Mouse (Mus musculus) R1 (cell line): Measurements from ENCODE around the gene Zbtb18.

ENCODE experiments used
- DNase-seq: peaks from one replicate; pipeline ENCODE4 v3.0.0-alpha.2; 2018; ENCODE audit warnings: low read depth, low spot score

Zbtb18 gene

DNA sequence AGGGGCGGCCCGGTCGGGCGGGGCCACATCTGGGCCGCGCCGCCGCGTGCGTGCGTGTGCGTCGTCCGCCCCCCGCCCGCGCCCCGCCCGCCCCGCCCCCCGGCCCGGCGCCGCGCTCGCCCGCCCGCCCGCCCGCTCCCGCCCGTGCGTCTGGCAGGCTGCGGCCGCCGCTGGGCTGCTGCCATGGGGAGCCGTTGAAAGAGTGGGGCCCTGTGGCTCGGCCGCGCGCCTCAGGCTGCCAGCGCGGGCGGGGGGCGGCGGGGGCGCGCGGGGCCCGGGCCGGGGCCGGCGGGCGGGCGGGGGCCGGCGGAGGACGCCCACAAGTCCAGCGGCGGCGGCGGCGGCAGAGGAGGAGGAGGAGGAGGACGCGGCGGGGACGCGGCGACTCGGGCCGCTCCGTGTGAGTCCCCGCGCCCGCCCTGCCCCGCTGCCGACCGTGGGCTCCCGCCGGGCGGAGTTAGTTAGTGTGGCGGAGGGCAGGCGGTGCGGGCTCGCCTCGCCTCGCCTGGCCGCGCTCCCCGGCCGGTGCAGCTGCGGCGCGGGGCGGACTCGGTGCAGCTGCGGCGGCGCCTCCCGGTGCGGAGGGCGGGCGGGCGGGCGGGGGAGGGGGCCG lies at the start of gene Zbtb18:
Zbtb18 (plus strand) TSS at position 156 of the 613 bp plus-strand sequence.
- peak; percentile 19 for DNase-seq

DNA sequence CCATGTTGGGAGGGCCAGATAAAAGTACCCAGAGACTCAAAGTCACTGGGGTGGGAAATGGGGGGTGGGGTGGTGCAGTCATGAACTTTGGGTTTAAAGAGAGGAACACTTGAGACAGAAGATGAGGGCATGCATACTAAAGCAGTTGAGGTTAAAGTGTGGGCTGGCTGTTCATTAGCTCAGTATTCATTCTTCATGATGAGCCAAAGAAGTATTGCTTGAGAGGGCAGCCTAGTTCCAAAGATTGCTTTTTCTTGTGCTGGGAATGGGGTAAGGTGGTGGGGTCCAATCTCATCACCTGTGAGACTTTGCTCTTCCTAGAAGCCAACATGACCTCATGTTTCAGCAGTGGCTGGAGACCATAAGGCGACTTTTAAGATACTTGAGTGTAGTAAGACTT lies 44.7 kb upstream of the Zbtb18 start:
- no peak for DNase-seq

- DNase-seq: no peak
Observed at GRCm38 (mm10) chr1:177405170-177405569, 37.0 kb upstream of the Zbtb18 start.

- DNase-seq: peak; percentile 21
Observed at GRCm38 (mm10) chr1:177408690-177409089, 33.5 kb upstream of the Zbtb18 start.

DNA sequence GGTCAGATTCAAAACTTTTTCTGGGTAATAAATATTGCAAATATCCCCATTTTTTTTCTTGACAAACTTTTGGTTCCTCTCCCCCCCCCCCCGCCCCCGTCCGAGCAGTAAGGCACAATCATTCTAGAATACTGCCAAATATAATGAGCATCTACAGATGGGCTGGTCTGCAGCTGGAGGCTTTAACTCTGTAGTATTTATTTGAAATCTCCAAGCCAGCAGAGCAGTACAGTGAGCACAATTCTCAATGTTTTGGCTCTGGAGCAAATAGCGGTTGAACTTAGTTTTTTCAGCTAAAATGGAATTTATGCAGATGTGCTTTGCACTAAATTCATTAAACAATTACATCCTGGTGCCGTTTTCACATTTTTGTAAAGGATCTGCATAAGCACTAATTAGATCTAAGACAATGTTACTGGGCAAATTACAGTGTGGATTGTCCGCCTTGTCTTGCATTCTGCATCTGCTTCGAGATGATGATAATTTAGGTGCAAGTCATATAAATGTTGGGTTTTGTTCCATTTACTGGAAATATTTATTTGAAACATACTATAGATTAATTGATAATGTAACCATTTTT lies 31.3 kb upstream of the Zbtb18 start:
- no peak for DNase-seq

DNA sequence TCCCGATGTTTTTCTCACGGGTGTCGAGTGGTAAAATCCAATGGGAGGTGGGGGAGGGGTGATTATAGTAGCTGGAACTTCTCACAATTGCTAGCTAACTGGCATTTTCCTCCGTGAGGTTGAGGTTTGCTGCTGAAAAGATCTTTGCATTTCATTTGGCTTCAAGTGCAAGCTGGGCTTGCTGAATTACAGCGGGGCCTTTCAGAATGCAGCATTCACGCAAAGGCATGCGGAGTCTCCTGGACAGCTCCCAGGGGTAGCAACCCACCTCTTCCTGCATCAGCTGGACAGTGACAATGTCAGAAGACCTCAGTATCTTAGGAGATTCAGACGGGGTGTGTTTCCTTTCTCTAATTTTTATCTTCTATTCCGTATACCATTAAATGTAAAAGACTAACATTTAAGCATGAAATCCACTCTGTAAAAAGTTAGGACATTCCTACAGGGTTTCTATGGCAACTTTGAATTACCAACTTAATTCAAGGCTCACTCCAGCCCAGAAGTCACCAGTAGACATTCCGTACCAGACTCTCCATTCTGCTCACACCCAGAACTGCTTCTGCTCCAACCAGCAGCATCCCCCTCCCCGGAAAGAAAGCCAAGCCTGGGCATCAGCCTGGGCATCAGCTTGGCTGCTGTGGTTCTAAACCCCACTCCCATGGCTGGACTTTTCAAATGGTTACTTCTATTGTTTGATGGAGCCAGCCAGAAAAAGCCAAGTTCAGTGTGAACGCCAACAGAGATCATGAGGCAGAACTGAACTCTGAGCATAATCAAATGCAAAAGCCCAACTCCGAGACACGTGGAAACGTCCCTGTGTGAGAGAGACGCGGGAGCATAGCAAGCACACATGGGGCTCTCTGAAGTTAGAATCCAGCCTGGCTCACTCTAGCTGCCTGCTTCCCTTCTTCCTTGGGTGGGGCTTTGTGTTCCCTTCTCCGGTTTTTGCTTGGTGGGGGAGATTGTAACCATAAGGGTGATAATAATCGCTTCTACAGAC lies 30.5 kb upstream of the Zbtb18 start:
- peak; percentile 14 for DNase-seq

DNA sequence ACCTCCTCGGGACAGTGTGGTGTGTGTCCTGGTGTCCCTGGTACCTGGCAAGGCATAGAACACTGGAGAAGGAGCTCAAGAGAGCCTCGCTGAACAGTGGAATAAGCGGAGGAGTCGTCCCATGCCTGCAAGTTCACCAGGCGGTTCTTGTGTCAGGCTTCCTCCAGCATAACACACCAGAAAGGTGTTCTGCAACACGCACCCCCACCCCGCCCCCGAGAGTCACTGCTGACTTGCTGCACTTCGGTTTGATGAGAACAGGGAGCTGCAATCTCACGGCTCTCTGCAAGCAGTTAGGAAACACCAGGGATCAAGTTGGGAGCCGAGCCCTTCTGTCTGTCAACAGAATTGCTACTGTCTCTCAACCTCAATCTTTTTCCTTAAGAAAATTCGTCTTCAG lies 22.8 kb upstream of the Zbtb18 start:
- DNase-seq: no peak

GRCm38 (mm10) chr1:177420126-177420525 lies 22.0 kb upstream of the Zbtb18 start:
- DNase-seq: no peak

DNA sequence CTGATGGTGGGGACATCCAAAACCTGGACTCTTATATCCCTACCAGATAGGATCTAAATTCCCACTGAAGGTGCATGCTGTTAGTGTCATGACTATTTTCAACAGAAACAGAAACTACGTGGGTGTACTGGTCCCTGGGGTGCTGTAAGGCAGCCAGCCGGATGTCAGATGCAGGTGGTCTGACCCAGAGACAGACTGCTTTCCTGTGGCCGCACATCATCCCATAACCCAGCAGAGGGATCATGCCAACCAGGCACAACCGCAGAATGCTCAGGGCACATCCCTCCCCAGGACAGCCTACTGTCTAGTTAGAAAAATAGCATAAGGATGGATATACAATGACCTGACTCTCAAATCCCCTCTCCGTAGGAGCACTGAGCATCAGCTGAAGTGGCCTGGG lies 14.3 kb upstream of the Zbtb18 start:
- no peak for DNase-seq

GRCm38 (mm10) chr1:177428338-177428737 lies 13.8 kb upstream of the Zbtb18 start:
- DNase-seq: peak; percentile 32

DNA sequence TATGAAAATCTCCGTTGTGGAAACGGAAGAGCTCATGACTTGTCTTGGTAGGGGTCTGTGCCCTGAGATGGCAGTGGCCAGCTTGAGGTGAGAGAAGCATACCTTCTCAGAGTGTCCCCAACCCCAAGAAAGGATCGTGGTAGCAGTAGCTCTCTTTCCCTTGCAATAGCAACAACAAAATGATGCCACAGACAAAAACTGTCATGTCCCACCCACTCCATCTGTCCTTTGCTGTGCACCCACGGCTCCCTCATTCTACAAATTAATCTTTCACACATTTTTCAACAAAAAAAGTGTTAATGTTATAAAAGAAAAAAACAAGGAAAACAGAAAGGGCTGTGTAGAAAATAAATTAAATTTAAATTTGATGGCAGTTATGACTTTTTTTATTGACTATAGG lies 13.1 kb upstream of the Zbtb18 start:
- DNase-seq: no peak

DNA sequence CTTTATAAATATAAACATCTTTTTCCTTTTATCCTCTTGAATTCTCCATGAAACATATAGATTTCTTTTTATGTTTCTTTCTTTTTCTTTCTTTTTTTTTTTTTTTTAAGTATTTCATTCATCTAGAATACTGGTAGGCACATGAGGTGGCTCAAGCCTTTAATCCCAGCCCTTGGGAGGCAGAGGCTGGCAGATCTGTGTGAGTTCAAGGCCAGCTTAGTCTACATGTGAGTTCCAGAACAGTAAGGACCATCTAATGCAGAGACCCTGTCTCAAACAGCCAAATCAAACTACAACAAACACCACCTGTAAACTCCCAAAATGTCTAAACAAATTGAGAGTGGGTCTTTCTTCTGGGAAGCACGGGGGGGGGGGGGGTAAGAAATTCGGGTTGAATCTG lies 1.7 kb upstream of the Zbtb18 start:
- DNase-seq: no peak

- no peak for DNase-seq
Observed at GRCm38 (mm10) chr1:177440981-177441491, 1.1 kb upstream of the Zbtb18 start.

DNA sequence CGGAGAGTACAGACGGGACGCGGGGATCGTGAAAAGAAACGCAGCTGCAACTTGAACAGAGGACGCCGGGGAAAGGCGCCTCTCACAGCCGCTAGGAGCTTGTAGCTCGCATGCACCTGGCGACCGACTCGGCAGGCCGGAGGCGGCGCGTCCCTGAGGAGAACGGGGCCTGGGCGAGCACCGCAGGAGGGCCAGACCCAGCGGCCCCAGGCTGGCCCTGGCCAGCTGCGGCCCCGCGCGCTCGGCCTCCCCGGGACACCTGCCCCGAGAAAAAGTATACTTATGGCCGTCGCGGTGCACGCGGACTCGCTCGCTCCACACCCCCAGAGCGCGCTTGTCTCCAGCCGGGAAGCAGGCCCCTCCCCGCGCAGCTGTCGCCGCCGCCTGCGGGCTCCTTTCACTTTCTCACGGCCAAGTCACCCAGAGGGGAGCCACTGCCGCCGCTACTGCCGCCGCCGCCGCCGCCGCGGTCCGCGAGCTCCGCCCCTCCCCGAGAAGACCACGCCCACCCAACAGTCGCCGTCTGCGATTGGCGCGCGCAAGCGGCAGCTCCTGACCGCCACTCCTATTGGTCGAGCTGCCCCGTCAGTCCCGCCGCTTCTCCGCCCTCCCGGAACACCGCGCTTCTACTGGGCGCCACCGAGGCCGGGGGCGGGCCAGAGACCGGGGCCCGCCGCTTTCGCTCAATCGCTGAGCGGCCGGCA lies 507 bp upstream of the Zbtb18 start:
- DNase-seq: peak; percentile 95

DNA sequence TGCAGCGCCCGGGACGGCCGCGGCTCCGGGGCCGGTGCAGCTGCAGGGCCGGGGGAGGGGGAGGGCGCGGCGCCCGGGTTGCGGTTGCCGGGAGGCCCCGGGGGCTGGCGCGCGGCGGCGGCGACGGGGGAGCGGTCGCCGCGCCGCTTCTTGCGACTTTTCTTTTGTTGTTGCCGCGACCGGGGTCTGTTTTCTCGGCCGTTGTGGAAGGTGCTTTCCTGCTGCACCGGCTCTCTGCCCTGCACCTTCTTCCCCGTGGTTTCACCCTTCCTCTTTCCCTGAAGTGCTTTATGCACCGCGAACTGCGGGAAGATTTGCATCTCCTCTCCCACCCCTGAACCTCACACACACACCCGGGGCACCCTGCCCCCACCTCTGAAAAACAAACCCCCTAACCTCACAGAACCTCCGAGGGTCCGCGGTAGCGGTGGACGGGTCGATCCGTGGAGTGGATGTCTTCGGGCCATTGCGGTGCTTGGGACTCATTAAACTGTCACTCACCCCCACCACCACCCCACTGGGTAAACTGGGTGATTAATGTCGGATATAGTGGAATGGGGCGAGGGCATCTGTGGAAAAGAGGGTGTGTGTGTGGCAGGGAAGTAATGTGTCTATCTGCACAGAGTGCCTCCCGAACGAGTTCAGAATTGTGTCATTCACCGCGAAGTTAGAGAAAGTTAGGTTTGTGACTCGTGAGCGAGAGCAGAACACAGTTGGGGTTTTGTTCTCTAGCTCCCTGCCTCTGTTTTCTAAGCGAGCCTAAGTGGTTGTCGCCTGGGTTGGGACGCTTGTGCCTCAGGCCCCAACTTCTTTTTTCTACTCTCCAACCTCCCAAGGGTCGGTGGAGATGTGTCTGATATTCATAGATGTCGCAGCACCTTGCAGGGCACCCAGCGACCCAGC lies 921 bp downstream of the Zbtb18 start:
- DNase-seq: peak; percentile 31

GRCm38 (mm10) chr1:177443724-177444482 lies 1.8 kb downstream of the Zbtb18 start:
- no peak for DNase-seq

- no peak for DNase-seq
Observed at GRCm38 (mm10) chr1:177444483-177444810, 2.3 kb downstream of the Zbtb18 start.

DNA sequence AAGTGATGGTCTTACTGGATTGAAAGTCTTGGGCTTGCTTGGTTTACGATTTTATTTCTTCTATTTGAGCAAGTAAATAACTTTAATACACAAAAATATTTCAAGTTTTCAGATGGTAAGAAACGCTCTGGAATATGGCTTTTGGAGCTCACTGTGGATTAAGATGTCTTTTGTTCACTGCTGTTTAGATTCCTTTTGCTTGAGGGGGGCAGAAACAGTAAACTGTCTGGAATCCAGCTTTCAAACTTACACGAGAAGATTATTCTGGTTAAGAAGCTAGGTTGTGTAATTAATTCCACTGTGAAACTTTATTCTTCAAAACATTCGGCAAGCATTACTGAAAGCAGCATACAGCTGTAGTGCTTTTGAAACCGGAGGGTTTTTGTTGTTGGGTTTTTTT lies 2.8 kb downstream of the Zbtb18 start:
- DNase-seq: no peak

GRCm38 (mm10) chr1:177445461-177446130 lies 3.4 kb downstream of the Zbtb18 start:
- DNase-seq: no peak
